In genomic region chr10:122886916-122887527, GRCm38 (mm10) we compare ENCODE assay signal across 8 mouse cellular contexts.
DNase-seq lines count a peak whose midpoint lies in the region; ATAC-seq and TF ChIP-seq lines count a peak whose summit lies in the region.

No protein-coding gene starts in this region.

- ATAC-seq in lung, embryonic 16.5 days (ENCODE audit: low read depth), result no peak
- ATAC-seq in forebrain, embryonic 15.5 days (replicated peaks), result no peak
- ATAC-seq in limb, embryonic 14.5 days (ENCODE audit: low FRiP score, low read depth), result no peak
- ATAC-seq in stomach, embryonic 16.5 days (ENCODE audit: insufficient read depth, low FRiP score), result no peak

- peak overlapping the region; percentile 57; the same call in 1 of the 2 replicates for H3K4me2 ChIP-seq in lung, embryonic 16.5 days (ENCODE audit: low read depth, low read length)
- peak overlapping the region; percentile 38 for H3K4me2 ChIP-seq in forebrain, embryonic 15.5 days (replicated peaks)
- H3K4me2 ChIP-seq in limb, embryonic 14.5 days (replicated peaks; ENCODE audit: low read depth, low read length, severe bottlenecking), result peak overlapping the region; percentile 52
- H3K4me2 ChIP-seq in stomach, embryonic 16.5 days (ENCODE audit: low read depth, low read length), result no peak overlapping the region

- H3K9ac ChIP-seq in lung, embryonic 16.5 days (ENCODE audit: low read length), result peak overlapping the region; percentile 63
- peak overlapping the region; percentile 24 for H3K9ac ChIP-seq in forebrain, embryonic 15.5 days (replicated peaks)
- peak overlapping the region; percentile 50; the same call in 1 of the 2 replicates for H3K9ac ChIP-seq in limb, embryonic 14.5 days (ENCODE audit: low read depth, low read length, severe bottlenecking)
- peak overlapping the region; percentile 59 for H3K9ac ChIP-seq in stomach, embryonic 16.5 days (ENCODE audit: low read length)

- no peaks in the 10 kb centered on the region for H3K9me3 ChIP-seq in lung, embryonic 16.5 days (ENCODE audit: control insufficient read depth, low read length)
- no peaks in the 10 kb centered on the region for H3K9me3 ChIP-seq in forebrain, embryonic 15.5 days
- no peaks in the 10 kb centered on the region for H3K9me3 ChIP-seq in limb, embryonic 14.5 days (ENCODE audit: control insufficient read depth, low read length)
- no peaks in the 10 kb centered on the region for H3K9me3 ChIP-seq in stomach, embryonic 16.5 days (replicated peaks; ENCODE audit: control insufficient read depth, low read length)

- intact Hi-C loops in left cerebral cortex, postnatal 36 days (cut with DNase I), result no loop called here

- peaks cover 47% of the 10 kb centered on the region for H3K4me1 ChIP-seq in lung, embryonic 16.5 days (replicated peaks; ENCODE audit: control insufficient read depth, insufficient read depth, low read length)
- H3K4me1 ChIP-seq in forebrain, embryonic 15.5 days, result peaks cover 54% of the 10 kb centered on the region
- peaks cover 67% of the 10 kb centered on the region for H3K4me1 ChIP-seq in limb, embryonic 14.5 days (ENCODE audit: control insufficient read depth, insufficient read depth, low read length)
- peaks cover 48% of the 10 kb centered on the region for H3K4me1 ChIP-seq in stomach, embryonic 16.5 days (ENCODE audit: control insufficient read depth, insufficient read depth, low read length)

- peak overlapping the region; percentile 86 for H3K27ac ChIP-seq in lung, embryonic 16.5 days (ENCODE audit: low read length)
- peak overlapping the region; percentile 92 for H3K27ac ChIP-seq in forebrain, embryonic 15.5 days (replicated peaks)
- H3K27ac ChIP-seq in limb, embryonic 14.5 days (replicated peaks; ENCODE audit: low read depth, low read length), result peak overlapping the region; percentile 94
- H3K27ac ChIP-seq in stomach, embryonic 16.5 days (ENCODE audit: low read length), result peak overlapping the region; percentile 86

- H3K36me3 ChIP-seq in lung, embryonic 16.5 days (ENCODE audit: control insufficient read depth, insufficient read depth, low read length), result no peaks in the 10 kb centered on the region
- H3K36me3 ChIP-seq in forebrain, embryonic 15.5 days, result no peaks in the 10 kb centered on the region
- no peaks in the 10 kb centered on the region for H3K36me3 ChIP-seq in limb, embryonic 14.5 days (ENCODE audit: control insufficient read depth, insufficient read depth, low read length)
- no peaks in the 10 kb centered on the region for H3K36me3 ChIP-seq in stomach, embryonic 16.5 days (ENCODE audit: control insufficient read depth, insufficient read depth, low read length)

- H3K27me3 ChIP-seq in lung, embryonic 16.5 days (ENCODE audit: control insufficient read depth, insufficient read depth, low read depth, low read length), result no peaks in the 10 kb centered on the region
- H3K27me3 ChIP-seq in forebrain, embryonic 15.5 days, result no peaks in the 10 kb centered on the region
- no peaks in the 10 kb centered on the region for H3K27me3 ChIP-seq in limb, embryonic 14.5 days (ENCODE audit: control insufficient read depth, insufficient read depth, low read length)
- H3K27me3 ChIP-seq in stomach, embryonic 16.5 days (ENCODE audit: control insufficient read depth, insufficient read depth, low read length), result no peaks in the 10 kb centered on the region

- TF ChIP-seq POLR2A in limb, embryonic 14.5 days (IDR thresholded peaks at IDR 0.05; ENCODE audit: borderline replicate concordance, extremely low read depth, insufficient read depth, insufficient read length), result no peak

- no peak for DNase-seq in lung, postnatal 25 days (ENCODE audit: low spot score)
- DNase-seq in limb, embryonic 14.5 days (ENCODE audit: low spot score), result peak; percentile 56
- no peak for DNase-seq in cerebellum, postnatal 4 days (ENCODE audit: low spot score in 2 of 2)
- DNase-seq in left cerebral cortex, postnatal 36 days (ENCODE audit: low spot score in 2 of 2), result no peak
- no peak for DNase-seq in cerebellum, adult 11 months

- H3K4me3 ChIP-seq in lung, embryonic 16.5 days (ENCODE audit: low read length), result no peak overlapping the region
- no peak overlapping the region for H3K4me3 ChIP-seq in forebrain, embryonic 15.5 days
- H3K4me3 ChIP-seq in limb, embryonic 14.5 days (replicated peaks; ENCODE audit: low read length), result peak overlapping the region; percentile 22; the same call in 1 of the 2 replicates
- no peak overlapping the region for H3K4me3 ChIP-seq in stomach, embryonic 16.5 days (replicated peaks; ENCODE audit: low read length)

- 56% methylated on average over 14 of the region's 14 CpGs for WGBS in lung, embryonic 16.5 days
- 12% methylated on average over 14 of the region's 14 CpGs for WGBS in forebrain, embryonic 15.5 days
- 20% methylated on average over 14 of the region's 14 CpGs for WGBS in limb, embryonic 14.5 days
- 48% methylated on average over 14 of the region's 14 CpGs for WGBS in stomach, embryonic 16.5 days
